Mouse (Mus musculus): ENCODE measurements around the gene Ttc5.
"Not testable (repeated sequence)": the region's sequence is repeated elsewhere in the genome, so short reads cannot be mapped to it uniquely, and the experiment has no call there.

The Ttc5 gene

DNA sequence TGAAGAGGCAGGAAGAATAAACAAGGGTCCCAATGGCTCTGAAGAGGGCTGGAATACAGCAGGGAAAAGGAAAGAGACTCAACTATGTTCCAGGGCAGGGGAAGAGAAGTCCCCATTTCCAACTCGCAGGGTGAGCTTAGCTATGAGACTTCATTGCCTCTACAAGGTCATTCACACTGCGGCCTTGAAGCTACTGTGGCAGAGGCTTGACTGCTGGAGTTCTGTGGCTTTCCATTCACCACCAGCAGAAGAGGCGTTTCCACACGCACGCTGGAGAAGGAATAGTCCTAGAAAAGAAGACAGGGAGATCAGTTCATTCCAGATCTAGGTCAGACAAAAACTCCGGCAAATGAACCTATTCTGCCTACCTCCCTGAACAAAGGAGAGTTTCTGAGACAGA is 19.6 kb downstream of the Ttc5 start:
- DNase-seq (ENCODE audit: low read depth) = no peak

DNA sequence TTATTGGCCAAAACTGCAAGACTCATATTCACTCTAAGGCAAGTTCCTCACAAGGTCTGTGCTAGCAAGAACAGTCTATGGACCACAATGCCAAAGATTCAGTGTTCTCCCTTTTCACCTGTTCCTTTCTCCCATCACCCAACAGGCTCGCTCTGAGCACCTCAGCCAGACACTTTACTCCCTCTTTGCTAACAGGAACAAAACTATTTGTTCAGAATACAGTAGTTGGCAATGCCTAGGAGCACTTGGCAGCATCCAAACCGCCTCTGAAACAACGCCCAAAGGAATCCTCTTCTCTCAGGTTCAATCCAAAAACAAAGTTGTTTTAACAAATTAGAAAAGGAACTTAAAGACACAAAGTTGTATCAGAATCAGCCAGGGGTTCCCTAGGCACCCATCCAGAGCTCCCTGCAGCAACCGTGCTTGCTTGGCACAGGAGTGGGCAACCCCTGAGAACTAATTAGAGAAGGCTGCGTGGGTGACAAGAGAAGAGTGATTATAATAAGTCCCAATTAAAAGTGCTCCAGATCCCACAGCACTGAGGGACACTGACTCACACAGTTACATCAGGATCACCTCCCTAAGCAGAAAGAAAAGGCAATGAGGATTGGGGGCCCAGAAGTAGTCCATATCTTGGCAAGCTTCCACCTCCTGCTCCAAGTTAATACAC is 26.8 kb downstream of the Ttc5 start:
- DNase-seq (ENCODE audit: low read depth) = no peak

DNA sequence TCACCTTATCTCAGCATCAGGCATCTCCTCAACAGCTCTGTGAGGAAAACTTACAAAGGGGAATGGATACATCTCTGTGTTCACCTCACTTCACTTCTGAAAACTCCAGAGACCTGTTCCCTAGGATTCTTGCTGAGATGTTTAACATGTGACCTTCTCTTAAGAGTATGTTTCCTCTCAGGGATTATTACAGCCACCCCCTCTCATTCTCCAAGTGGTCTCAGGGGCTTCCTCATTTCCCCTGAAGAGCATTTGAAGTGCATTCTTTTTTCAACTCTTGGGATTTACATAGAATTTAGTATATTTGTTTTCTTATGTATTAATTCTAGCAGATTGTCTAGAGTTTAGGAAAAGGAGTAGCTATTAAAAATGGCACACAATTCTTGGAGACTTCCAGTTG is 40.3 kb downstream of the Ttc5 start, which contains the start of gene Olfr749:
Olfr749 (minus strand) TSS at position 101 of the 400 bp plus-strand sequence.
- no peak for DNase-seq (ENCODE audit: low read depth)

DNA sequence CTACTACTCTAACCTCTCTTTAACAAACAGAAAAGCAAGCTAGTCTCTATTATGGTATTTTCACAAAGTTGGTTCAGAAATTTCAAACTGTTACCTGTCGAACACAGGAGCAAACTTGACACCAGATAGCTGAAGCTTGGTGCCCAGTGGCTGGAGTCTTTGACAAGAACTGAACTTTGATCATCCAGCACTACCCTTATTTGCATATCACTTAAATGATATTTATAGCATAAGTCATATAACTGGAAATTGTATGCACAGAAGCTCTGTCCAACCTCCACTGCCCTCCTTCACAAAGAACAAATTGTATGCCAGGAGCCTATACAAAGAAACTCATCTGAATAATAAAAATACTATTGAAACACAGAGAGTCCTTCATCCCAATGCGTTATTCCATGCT is 43.7 kb downstream of the Ttc5 start:
- DNase-seq (ENCODE audit: low read depth) = no peak

DNA sequence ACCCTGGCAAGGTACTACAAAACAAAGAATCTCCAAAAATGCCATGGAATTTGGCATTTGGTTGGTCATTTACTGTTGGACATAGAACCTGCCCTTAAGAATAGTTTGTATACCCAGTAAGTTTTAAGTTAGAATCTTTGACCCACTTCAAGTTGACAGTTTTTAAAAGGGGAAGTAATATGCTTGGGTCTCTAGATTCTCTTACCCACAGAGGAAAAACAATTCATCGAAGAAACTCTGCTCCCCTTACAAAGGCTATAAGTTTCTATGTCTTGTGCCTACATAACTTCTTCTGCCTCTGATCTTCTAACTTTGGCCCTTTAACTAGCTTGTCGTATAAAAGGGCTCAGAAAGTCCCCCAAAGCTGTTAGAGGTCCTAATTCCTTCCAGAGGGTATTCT is 45.0 kb downstream of the Ttc5 start:
- DNase-seq (ENCODE audit: low read depth) = no peak

- not testable (repeated sequence) for DNase-seq (ENCODE audit: low read depth)
Measured at GRCm38 (mm10) chr14:50722371-50722770, 62.9 kb downstream of the Ttc5 start.

- not testable (repeated sequence) for DNase-seq (ENCODE audit: low read depth)
Measured at GRCm38 (mm10) chr14:50719875-50720274, 65.4 kb downstream of the Ttc5 start.

All from fibroblast of lung, adult 2 months (primary cell).